Mouse (Mus musculus) lung, postnatal 0 days (tissue): ENCODE data around the gene Fbxo31.

Source experiments
- CTCF ChIP-seq: IDR thresholded peaks from 2 replicates; pipeline ENCODE4 v1.5.1; 2016; ENCODE audit warnings: antibody characterized with exemption, mild to moderate bottlenecking
- EP300 ChIP-seq: IDR thresholded peaks from 2 replicates; pipeline ENCODE4 v1.6.1; 2016; ENCODE audit warnings: antibody characterized with exemption, mild to moderate bottlenecking, control low read depth

GRCm38 (mm10) chr8:121544936-121545335 lies 33.7 kb downstream of the Fbxo31 start:
- no peak for TF ChIP-seq EP300
- no peak for TF ChIP-seq CTCF
